Mouse (Mus musculus) layer of hippocampus, adult 2 months (tissue): Measurements from ENCODE around the gene Adck2. TPM values are rescaled to one million over a fixed set of nuclear protein-coding genes. Genes with fewer than 3 reads are reported as not detected.

ENCODE experiments used
- DNase-seq, 2 experiments: peaks; one replicate each; pipeline ENCODE4 v3.0.0; 2022; ENCODE audit warnings: low spot score in 2 of 2
- H3K27ac ChIP-seq: fragments of 200-600 bp; 2 replicates; pipeline ENCODE4 v1.8.1; 2022
- H3K4me3 ChIP-seq: fragments of 200-600 bp; 2 replicates; pipeline ENCODE4 v1.8.1; 2022; ENCODE audit warnings: mild to moderate bottlenecking
- CTCF ChIP-seq: fragments of 200-600 bp; conservative IDR thresholded peaks from 2 replicates; pipeline ENCODE4 v1.8.1; 2022; ENCODE audit warnings: antibody characterized with exemption, mild to moderate bottlenecking, moderate library complexity
- total RNA-seq, 2 experiments: library from RNA; stranded (reverse); gene quantifications; 2 replicates each; pipeline ENCODE4 v1.2.3; 2021

The Adck2 gene
- total RNA-seq, 2 experiments from 2014 or later = 27.5 to 32.0 TPM

- peak; percentile 93 for TF ChIP-seq CTCF
- Histone ChIP-seq H3K4me3 (no peak overlapping the region; the same call in 1 of the 2 replicates), H3K27ac (no peak overlapping the region)
- peak; percentile 91 to 92 for DNase-seq
These were observed 11.3 kb upstream of the Adck2 start for GRCm38 (mm10) chr6:39562166-39563015.

- Histone ChIP-seq H3K27ac (no peak overlapping the region), H3K4me3 (no peak overlapping the region)
- TF ChIP-seq CTCF = peak; percentile 92
- DNase-seq = peak; percentile 35 to 48
These were observed 6.1 kb upstream of the Adck2 start for GRCm38 (mm10) chr6:39567528-39567927.

GRCm38 (mm10) chr6:39570426-39570825, 3.2 kb upstream of the Adck2 start:
- Histone ChIP-seq H3K27ac (no peak overlapping the region), H3K4me3 (no peak overlapping the region)
- TF ChIP-seq CTCF = no peak
- DNase-seq = no peak

- no peak for TF ChIP-seq CTCF
- no peak for DNase-seq
These were observed 839 bp downstream of the Adck2 start for GRCm38 (mm10) chr6:39574555-39574869.

GRCm38 (mm10) chr6:39574951-39575350, 1.3 kb downstream of the Adck2 start:
- 0 out of 2 replicates have a peak overlapping the region, but pooled peaks have one; percentile 97 for H3K27ac ChIP-seq
- peak overlapping the region; percentile 91 for H3K4me3 ChIP-seq
- no peak for TF ChIP-seq CTCF
- no peak for DNase-seq

More at GRCm38 (mm10) chr6:39574555-39574869, 839 bp downstream of the Adck2 start:
- peak overlapping the region; percentile 97 for H3K27ac ChIP-seq
- H3K4me3 ChIP-seq = peak overlapping the region; percentile 91

- no peak for TF ChIP-seq CTCF
- Histone ChIP-seq H3K4me3 (no peak overlapping the region), H3K27ac (no peak overlapping the region)
- DNase-seq = no peak
These were observed 5.9 kb downstream of the Adck2 start for GRCm38 (mm10) chr6:39579552-39579951.

- DNase-seq = no peak
- no peak overlapping the region for H3K27ac ChIP-seq
- H3K4me3 ChIP-seq = no peak overlapping the region
- no peak for TF ChIP-seq CTCF
These were observed 6.9 kb downstream of the Adck2 start for GRCm38 (mm10) chr6:39580558-39580957.

- H3K4me3 ChIP-seq = no peak overlapping the region
- TF ChIP-seq CTCF = no peak
- no peak for DNase-seq
- no peak overlapping the region for H3K27ac ChIP-seq
These were observed 7.6 kb downstream of the Adck2 start for GRCm38 (mm10) chr6:39581087-39581784.

- DNase-seq = no peak
- TF ChIP-seq CTCF = no peak
These were observed 11.8 kb downstream of the Adck2 start, which contains the start of gene Gm42420 for GRCm38 (mm10) chr6:39585517-39585916. Gene Gm42420, plus strand, starts transcription at chr6:39585753.

GRCm38 (mm10) chr6:39591481-39591880, 17.8 kb downstream of the Adck2 start:
- Histone ChIP-seq H3K4me3 (no peak overlapping the region; the same call in 1 of the 2 replicates), H3K27ac (0 out of 2 replicates have a peak overlapping the region, but pooled peaks have one; percentile 100)
- no peak for TF ChIP-seq CTCF
- no peak for DNase-seq

More at GRCm38 (mm10) chr6:39585517-39585916, 11.8 kb downstream of the Adck2 start, which contains the start of gene Gm42420:
- no peak within 1 kb of the TSS for H3K27ac ChIP-seq
- no peak within 1 kb of the TSS for H3K4me3 ChIP-seq

- Histone ChIP-seq H3K27ac (peak within 1 kb of the TSS; percentile 100), H3K4me3 (peak within 1 kb of the TSS; percentile 66)
- TF ChIP-seq CTCF = no peak
- peak; percentile 95 to 96 for DNase-seq
These were observed 18.9 kb downstream of the Adck2 start, which contains the start of gene Ndufb2 for GRCm38 (mm10) chr6:39592401-39593214. Gene Ndufb2, plus strand, starts transcription at chr6:39592574.

- no peak for DNase-seq
These were observed 27.2 kb downstream of the Adck2 start for GRCm38 (mm10) chr6:39600851-39601250.

GRCm38 (mm10) chr6:39601828-39602227, 28.2 kb downstream of the Adck2 start:
- Histone ChIP-seq H3K27ac (0 out of 2 replicates have a peak overlapping the region, but pooled peaks have one; percentile 37), H3K4me3 (no peak overlapping the region)
- 0 out of 2 replicates have a peak, but pooled peaks have one; percentile 9 for TF ChIP-seq CTCF
- DNase-seq = no peak

More at GRCm38 (mm10) chr6:39600851-39601250, 27.2 kb downstream of the Adck2 start:
- Histone ChIP-seq H3K4me3 (no peak overlapping the region), H3K27ac (no peak overlapping the region)
- TF ChIP-seq CTCF = no peak
